Mouse (Mus musculus) thymus, adult 2 months (tissue): ENCODE measurements at regions not wholly inside any gene's neighbourhood (a gene's known extent, or its start where the extent isn't known, plus 50 kb on each side); places are given as distances from the start of the nearest gene placed in this dataset.

Source experiments
- CTCF ChIP-seq: fragments of 200-500 bp; IDR thresholded peaks from 2 replicates; pipeline ENCODE4 v1.5.1; 2012; ENCODE audit warnings: mild to moderate bottlenecking, control low read depth, low read length, moderate library complexity, borderline replicate concordance; ENCODE audit not compliant: control insufficient read depth, poor library complexity, insufficient read depth; ENCODE audit errors: extremely low read depth
- POLR2A ChIP-seq: fragments of 200-500 bp; IDR thresholded peaks from 2 replicates; pipeline ENCODE4 v1.6.1; 2012; ENCODE audit warnings: mild to moderate bottlenecking, low read length, control low read depth, moderate library complexity; ENCODE audit not compliant: control insufficient read depth, poor library complexity, insufficient read depth; ENCODE audit errors: extremely low read depth

DNA sequence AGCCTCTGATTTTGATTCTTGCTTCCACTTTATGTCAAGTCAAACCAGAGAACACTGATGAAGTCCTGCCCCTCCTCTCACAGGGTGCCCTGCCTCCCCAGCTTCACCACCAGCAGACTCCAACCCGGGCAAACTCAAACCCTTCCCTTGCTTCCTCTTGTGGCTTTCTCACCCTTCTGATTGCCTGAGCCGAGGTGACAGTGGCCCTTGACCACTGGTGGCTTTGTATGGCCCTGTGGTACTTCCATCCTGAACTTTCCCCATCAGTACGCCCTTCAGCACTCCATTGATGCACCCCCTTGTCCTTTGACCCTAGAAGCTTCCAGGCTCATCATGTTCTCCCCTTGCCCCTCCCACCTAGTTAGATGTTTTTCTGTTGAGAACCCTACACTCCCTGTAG is 287.0 kb downstream of the 3100002H09Rik start:
- TF ChIP-seq CTCF: no peak
- TF ChIP-seq POLR2A: no peak
